Mouse (Mus musculus): ENCODE data around the gene Mep1a.

Gene Mep1a

GRCm38 (mm10) chr17:43477621-43478020 is 25.0 kb downstream of the Mep1a start:
- in situ Hi-C loops (cut with MboI) = no loop called here

GRCm38 (mm10) chr17:43474775-43475174 is 27.8 kb downstream of the Mep1a start:
- in situ Hi-C loops (cut with MboI) = loop anchor here (25.0 kb wide), 1 partner anchor 462 kb away; the partner anchor contains the start of gene Tnfrsf21

DNA sequence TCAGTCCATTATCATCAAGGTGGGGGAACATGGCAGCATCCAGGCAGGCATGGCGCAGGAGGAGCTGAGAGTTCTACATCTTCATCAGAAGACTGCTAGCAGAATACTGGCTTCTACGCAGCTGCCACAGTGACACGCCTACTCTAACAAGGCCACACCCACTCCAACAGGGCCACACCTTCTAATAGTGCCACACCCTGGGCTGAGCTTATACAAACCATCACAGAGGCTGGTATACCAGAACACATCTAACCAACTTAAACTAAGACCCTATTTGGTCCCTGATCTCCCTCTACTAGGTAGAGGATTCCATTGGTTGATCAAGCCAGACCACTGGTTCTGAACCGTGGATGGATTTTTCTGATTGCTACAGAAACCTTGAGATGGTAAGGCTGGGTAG is 30.1 kb downstream of the Mep1a start:
- in situ Hi-C loops (cut with MboI) = loop anchor here (25.0 kb wide), 1 partner anchor 460 kb away; the partner anchor contains the start of gene Tnfrsf21

DNA sequence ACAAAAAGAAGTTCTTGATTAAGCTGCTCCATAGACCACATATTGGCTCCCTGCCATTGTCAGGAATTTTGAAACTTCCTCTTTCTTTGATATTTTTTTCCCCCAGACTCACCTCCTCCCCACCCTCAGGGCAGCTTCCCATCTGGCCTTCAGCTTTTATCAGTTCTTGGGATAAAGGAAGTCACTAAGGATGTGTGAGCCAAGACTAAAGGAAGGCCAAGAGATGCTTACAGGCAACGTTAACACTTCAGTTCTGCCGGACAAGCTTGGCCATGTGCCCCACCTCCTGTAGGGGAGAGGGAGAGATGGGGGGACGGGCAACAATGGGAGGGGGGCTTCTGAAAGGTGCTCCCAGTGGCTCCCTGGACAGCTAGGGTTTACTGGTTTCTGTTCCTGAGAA is 32.6 kb downstream of the Mep1a start:
- in situ Hi-C loops (cut with MboI) = loop anchor here (25.0 kb wide), 1 partner anchor 458 kb away; the partner anchor contains the start of gene Tnfrsf21

GRCm38 (mm10) chr17:43460245-43461181 is 42.1 kb downstream of the Mep1a start:
- in situ Hi-C loops (cut with MboI) = loop anchor here (25.0 kb wide), 1 partner anchor 448 kb away; the partner anchor contains the start of gene Tnfrsf21

DNA sequence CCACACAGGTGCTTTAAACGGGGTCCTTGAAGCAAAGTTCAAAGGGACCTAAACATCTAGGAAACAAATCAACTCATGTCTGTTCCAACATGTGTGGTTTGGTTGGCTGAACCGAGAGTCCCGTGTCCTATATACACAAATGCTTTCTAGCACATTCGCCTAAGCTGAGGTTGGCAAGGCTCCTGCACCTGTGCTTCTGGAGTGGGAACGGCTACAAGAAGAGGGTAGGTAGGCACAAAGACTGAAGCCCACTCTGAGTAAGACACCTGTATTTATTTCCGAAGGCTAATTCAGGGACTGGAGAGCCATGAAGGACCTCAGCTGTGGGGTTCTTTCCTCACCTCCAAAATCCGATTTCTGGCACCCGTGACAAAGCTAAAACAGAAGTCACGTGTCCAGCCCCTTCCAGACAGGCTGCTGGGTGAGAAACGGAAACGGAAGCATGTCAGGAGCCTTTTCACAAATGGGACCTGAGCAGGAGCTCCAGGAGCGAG is 42.8 kb downstream of the Mep1a start:
- in situ Hi-C loops (cut with MboI) = loop anchor here (10.0 to 25.0 kb wide), 2 partner anchors 195 to 447 kb away; partner anchors contain the start of gene Tnfrsf21

DNA sequence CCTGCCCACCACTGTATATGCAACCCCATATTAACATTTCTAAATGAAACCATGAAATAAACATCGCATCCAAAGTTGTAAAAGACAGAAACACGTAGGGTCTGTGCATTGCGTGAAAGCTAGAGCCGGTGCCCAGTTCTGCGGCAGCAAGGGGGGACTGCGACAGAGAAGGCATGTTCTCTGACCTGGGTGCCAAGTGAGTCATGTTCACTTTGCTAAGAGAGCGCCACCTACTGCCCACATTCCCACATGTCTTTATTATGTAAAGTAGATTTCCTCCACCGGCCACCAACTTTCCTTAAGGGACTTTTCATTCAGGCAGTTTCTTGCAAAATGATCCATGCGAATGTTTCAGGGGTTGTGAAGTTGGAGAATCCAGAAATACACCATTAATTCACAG is 44.0 kb downstream of the Mep1a start:
- in situ Hi-C loops (cut with MboI) = loop anchor here (10.0 to 25.0 kb wide), 2 partner anchors 194 to 446 kb away; partner anchors contain the start of gene Tnfrsf21

DNA sequence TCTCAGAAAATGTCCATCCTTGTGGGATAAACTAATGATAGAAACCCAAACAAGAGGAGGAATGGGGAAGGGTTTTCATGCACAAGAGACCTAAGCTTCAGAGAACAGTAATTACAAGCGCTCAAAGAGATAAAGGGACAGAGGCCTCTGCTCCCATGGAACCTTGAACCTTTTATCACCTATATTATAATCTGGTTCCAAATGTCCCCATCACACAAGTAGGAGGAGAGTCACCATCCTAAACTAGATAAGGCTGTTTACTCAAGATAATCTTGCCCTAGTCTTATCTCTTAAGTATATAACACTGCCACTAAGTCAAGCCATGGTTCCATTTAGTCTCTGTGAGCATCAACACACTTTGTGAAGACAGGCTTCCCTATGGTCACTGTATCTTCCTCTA is 51.4 kb downstream of the Mep1a start:
- in situ Hi-C loops (cut with MboI) = loop anchor here (10.0 to 25.0 kb wide), 2 partner anchors 186 to 439 kb away; partner anchors contain the start of gene Tnfrsf21

- in situ Hi-C loops (cut with MboI) = no loop called here
Measured at GRCm38 (mm10) chr17:43434485-43434884, 68.1 kb downstream of the Mep1a start.

DNA sequence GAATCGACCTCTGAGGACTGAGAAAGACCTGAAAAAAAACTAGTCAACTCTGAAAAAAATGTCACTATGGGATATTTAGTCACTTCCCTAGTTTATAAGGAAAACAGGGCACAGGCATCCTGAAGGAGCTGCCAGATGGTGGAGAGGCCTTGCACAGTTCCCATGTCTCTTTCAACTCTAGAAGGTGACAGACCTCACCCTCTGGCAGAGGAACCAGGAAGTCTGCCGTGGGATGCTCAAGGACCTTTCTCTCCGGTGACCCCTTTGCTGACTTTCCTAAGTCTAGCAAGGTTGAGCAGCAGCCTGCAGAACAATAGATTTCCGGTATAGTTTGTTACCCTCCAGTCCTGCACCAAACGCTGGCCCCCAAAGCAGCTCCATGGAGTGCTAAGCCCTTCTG is 70.9 kb downstream of the Mep1a start:
- in situ Hi-C loops (cut with MboI) = no loop called here
